In the genomic region with DNA sequence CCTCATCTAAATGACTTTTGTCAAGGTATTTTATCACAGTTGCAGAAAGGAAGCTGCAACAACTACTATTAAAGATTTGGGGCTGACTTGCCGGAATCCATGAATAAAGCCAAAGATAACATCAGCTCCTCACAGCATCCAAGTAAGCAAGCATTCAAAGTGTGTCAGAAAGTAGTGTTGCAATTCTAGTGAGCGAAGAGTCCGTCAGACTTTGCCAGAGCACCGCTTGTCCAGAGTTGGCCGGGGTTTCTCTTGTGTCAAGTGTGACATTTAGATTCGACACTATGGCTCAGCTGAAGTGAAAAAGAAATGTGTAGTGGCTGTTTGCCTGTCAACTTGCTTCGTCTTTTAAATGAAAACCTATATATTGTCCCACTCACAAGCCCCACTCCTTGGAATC, we compare ENCODE assay signal across 27 mouse cellular contexts. TPM values are rescaled to one million over a fixed set of nuclear protein-coding genes. Genes with fewer than 3 reads are reported as not detected.
"Had no signal": no experiment of that assay in that cellular context is flagged by ENCODE, and none has a peak within 500 bp of the region (broad histone marks: within the 10 kb centered on the region; RNA-seq: fewer than 3 reads in every experiment).

No protein-coding gene starts in this region.

- H3K27ac ChIP-seq: lung, embryonic 15.5 days; macrophage; midbrain, embryonic 13.5 days; midbrain, embryonic 15.5 days; neural tube, embryonic 12.5 days; stomach, embryonic 15.5 days; stomach, postnatal 0 days had no signal

- H3K4me2 ChIP-seq: lung, embryonic 15.5 days; midbrain, embryonic 11.5 days; midbrain, embryonic 13.5 days; midbrain, embryonic 15.5 days; neural tube, embryonic 12.5 days; stomach, embryonic 15.5 days had no signal

- H3K9ac ChIP-seq: liver, postnatal 0 days; lung, embryonic 15.5 days; midbrain, embryonic 13.5 days; midbrain, embryonic 15.5 days; neural tube, embryonic 12.5 days; stomach, embryonic 15.5 days had no signal

- H3K27me3 ChIP-seq: lung, embryonic 15.5 days; midbrain, embryonic 13.5 days; midbrain, embryonic 15.5 days; neural tube, embryonic 12.5 days; stomach, embryonic 15.5 days had no signal

- DNase-seq: liver, postnatal 0 days; lung, adult 2 months; lung, postnatal 14 days; lung, postnatal 36 days; right cerebral cortex, postnatal 14 days; spleen, adult 18-20 months; thymus, adult 2 months; thymus, postnatal 25 days; thymus, postnatal 4 days had no signal

- H3K4me1 ChIP-seq: lung, embryonic 15.5 days; megakaryocyte, embryonic 14.5 days; midbrain, embryonic 13.5 days; midbrain, embryonic 15.5 days; neural tube, embryonic 12.5 days; stomach, embryonic 15.5 days had no signal

- ATAC-seq: liver, postnatal 0 days; lung, postnatal 0 days; midbrain, embryonic 13.5 days; midbrain, embryonic 15.5 days had no signal

- H3K36me3 ChIP-seq: lung, embryonic 15.5 days; midbrain, embryonic 13.5 days; midbrain, embryonic 15.5 days; neural tube, embryonic 12.5 days; stomach, embryonic 15.5 days had no signal

- H3K9me3 ChIP-seq: lung, embryonic 15.5 days; midbrain, embryonic 15.5 days; stomach, embryonic 15.5 days had no signal

- H3K4me3 ChIP-seq: lung, embryonic 15.5 days; megakaryocyte, embryonic 14.5 days; midbrain, embryonic 13.5 days; midbrain, embryonic 15.5 days; neural tube, embryonic 12.5 days; stomach, embryonic 15.5 days had no signal

RNA-seq across cellular contexts. Expression of a gene that starts 45.8 kb away (rescaled TPM):
- total RNA-seq: megakaryocyte progenitor cell, adult 5-6 weeks; midbrain, postnatal 0 days; monocyte, adult 5-6 weeks; neutrophil, adult 5-6 weeks had no signal
- polyA plus RNA-seq: liver, postnatal 0 days; lung, adult 2 months; lung, embryonic 15.5 days; lung, postnatal 0 days; macrophage; midbrain, embryonic 13.5 days; midbrain, embryonic 15.5 days; midbrain, postnatal 0 days; neural tube, embryonic 12.5 days; neural tube, embryonic 14.5 days; small intestine, adult 2 months; stomach, embryonic 15.5 days; testis, adult 2 months; thymus, adult 2 months; urinary bladder, adult 2 months had no signal
